8 mouse cellular contexts compared by ENCODE assay signal in the genomic region with DNA sequence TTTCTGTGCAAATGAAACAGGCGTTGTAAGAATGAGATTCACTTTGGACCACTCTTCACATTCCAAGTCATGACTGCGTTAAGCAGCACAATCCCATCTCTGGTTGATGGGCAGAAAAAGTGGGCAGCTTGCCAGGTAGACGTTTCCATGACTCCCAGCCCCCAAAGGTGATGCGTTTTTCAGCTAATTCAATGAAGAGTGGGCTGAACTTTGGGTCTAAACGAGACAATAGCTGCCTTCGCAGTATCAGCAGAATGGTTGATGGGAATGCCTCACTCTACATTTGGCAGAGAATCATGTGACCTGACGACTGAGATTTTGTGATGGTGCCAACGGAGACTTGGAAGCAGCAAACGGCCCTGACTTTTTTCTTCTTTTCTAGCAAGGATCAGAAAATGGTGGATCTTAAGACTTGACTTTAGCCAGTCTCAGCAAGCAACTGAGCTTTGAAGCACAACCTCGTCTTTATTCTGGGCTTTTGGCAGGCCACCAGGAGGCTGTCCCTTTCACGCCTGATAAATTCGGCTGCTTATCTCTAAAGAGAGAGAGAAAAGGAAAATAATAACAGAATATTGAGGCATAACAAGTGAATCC. TPM values are rescaled to one million over a fixed set of nuclear protein-coding genes. Genes with fewer than 3 reads are reported as not detected.
DNase-seq lines count a peak whose midpoint lies in the region; ATAC-seq lines count a peak whose summit lies in the region.

No protein-coding gene starts in this region.

- peak; percentile 89 for ATAC-seq in neural tube, embryonic 14.5 days (ENCODE audit: low read depth)
- ATAC-seq in activated CD4-positive, CD25-positive, alpha-beta regulatory T cell, adult 4 months: no peak

- peak overlapping the region; percentile 36 for H3K4me3 ChIP-seq in neural tube, embryonic 14.5 days (ENCODE audit: low read depth, low read length)

- peak overlapping the region; percentile 46 for H3K4me2 ChIP-seq in neural tube, embryonic 14.5 days (ENCODE audit: low read depth, low read length)

- peak overlapping the region; percentile 94 for H3K27ac ChIP-seq in neural tube, embryonic 14.5 days (ENCODE audit: low read depth, low read length)

- no peaks in the 10 kb centered on the region for H3K9me3 ChIP-seq in neural tube, embryonic 14.5 days (ENCODE audit: control insufficient read depth, low read length)

- 22% methylated on average over 12 of the region's 12 CpGs for WGBS in neural tube, embryonic 14.5 days

- peak overlapping the region; percentile 37; the same call in 1 of the 2 replicates for H3K9ac ChIP-seq in neural tube, embryonic 14.5 days (replicated peaks; ENCODE audit: low read depth, low read length)

- H3K4me1 ChIP-seq in neural tube, embryonic 14.5 days (ENCODE audit: control insufficient read depth, insufficient read depth, low read length): peaks cover 5% of the 10 kb centered on the region

- no peaks in the 10 kb centered on the region for H3K27me3 ChIP-seq in neural tube, embryonic 14.5 days (ENCODE audit: control insufficient read depth, insufficient read depth, low read length)

- no peaks in the 10 kb centered on the region for H3K36me3 ChIP-seq in neural tube, embryonic 14.5 days (ENCODE audit: control insufficient read depth, insufficient read depth, low read length)

- intact Hi-C loops in left cerebral cortex, postnatal 4 days (cut with DNase I): loop anchor here (2.0 to 5.0 kb wide), 3 partner anchors 57 to 357 kb away; no protein-coding TSS in a partner anchor

- DNase-seq in adrenal gland, adult 2 months: peak; percentile 74
- peak; percentile 94 to 95 for DNase-seq in cerebellum, postnatal 10 days
- DNase-seq in gastrocnemius, postnatal 25 days: peak; percentile 51
- DNase-seq in kidney, adult 8-10 months: peak; percentile 35 to 63
- DNase-seq in left cerebral cortex, postnatal 4 days: peak; percentile 90
- DNase-seq in thymus, postnatal 4 days: no peak

RNA-seq across cellular contexts. Expression of a gene that starts 8.0 kb away (rescaled TPM):
- total RNA-seq in adrenal gland, adult 2 months (2021): not detected
- polyA plus RNA-seq in adrenal gland, adult 2 months (2012; rRNA removed): not detected in 2 replicates
- total RNA-seq in gastrocnemius, postnatal 25 days (2021): not detected
- not detected for total RNA-seq in left cerebral cortex, postnatal 4 days (2021)
- polyA plus RNA-seq in neural tube, embryonic 14.5 days (2014; fragmentation: Nextera tagmentation; extraction: Ambion mirVana): not detected in 2 replicates
- polyA plus RNA-seq in activated CD4-positive, CD25-positive, alpha-beta regulatory T cell, adult 4 months (2017; shearing (Covaris generic)): not detected
